Mouse (Mus musculus) erythroid progenitor cell, adult 5-6 weeks (primary cell): ENCODE data around the gene Ndufaf2. TPM values are rescaled to one million over a fixed set of nuclear protein-coding genes. Genes with fewer than 3 reads are reported as not detected.

Source experiments
- ATAC-seq: replicated peaks from 2 replicates; pipeline ENCODE4 v1.8.0; 2016; ENCODE audit warnings: moderate number of reproducible peaks, mild to moderate bottlenecking, moderate TSS enrichment, inconsistent platforms; ENCODE audit not compliant: poor library complexity, low FRiP score, severe bottlenecking
- total RNA-seq, 2 experiments: library from RNA; stranded (forward) in 1 of 2; stranded (reverse) in 1 of 2; fragments of 150-400 nt in 1 of 2; fragments of 186-747, 209-891 nt in 1 of 2; gene quantifications; 2 replicates each; pipeline versions ENCODE4 v1.2.3 to v1.2.4; 2015 to 2017; ENCODE audit warnings: low replicate concordance in 2 of 2

Gene Ndufaf2
- total RNA-seq, 2 experiments from 2014 or later, result 8.9 to 12.6 TPM

DNA sequence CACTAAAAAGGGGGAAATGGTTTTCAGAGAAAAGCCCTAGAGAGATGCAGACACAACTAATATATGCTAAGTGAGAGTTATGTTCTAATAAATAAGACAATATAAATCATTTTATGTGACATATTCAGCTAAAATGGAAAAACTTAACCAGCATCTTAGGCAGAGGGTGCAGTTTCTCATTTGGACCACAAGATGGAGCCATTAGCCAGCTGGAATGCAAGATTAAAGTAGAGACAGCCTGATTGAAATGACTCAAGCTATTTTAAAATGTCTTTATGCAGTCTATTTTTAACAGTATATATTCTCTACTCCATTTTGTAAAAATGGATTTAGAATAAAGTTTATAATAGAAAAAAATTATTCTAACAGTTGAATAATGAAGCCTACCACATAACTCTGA is 6.6 kb downstream of the Ndufaf2 start:
- 0 out of 2 replicates have a peak, but pooled peaks have one; percentile 61 for ATAC-seq

DNA sequence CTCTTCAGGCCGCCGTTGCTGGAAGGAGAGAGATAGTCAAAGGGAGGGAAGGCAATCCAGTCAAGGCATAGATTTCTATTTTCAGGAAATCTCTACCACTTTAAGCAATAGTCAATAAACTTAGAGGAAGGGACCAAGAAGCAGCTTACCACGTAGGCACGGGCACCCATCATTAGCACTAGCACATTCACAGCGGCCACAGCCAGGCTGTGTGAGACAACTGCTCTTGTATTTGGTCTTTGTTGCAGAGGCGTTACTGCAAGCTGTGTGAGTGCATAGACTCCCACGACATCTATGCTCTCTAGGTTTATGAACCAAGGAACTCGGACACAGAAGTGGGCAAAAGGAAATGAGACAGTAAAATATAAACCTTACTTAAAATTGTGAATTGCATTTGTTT is 14.3 kb downstream of the Ndufaf2 start:
- no peak for ATAC-seq

DNA sequence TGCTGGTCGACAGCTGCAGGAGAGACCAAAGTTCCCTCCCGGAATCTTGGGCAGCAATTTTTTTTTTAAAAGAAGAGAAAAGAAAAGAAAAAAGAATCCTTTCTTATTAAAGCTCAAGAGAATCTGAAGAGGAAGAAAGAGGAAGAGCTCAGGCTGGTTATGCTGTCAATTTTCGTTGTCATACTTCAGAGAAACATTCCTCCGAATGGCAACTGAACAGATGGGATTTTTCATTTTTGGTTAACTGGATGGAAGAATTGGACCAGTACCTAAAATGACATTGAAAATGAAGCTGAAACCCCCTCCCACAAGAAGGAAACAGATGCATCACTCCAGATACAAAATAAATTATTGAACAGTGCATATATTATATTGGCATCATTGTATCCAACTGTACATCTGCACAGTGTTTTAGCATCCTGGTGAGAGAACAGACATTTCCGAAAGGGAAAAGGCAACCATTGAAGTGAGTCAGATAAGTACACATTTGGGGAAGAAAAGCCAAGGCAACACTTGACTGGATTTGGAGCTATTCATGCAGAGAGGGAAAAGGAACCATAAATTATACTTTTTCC is 19.9 kb downstream of the Ndufaf2 start:
- no peak for ATAC-seq

DNA sequence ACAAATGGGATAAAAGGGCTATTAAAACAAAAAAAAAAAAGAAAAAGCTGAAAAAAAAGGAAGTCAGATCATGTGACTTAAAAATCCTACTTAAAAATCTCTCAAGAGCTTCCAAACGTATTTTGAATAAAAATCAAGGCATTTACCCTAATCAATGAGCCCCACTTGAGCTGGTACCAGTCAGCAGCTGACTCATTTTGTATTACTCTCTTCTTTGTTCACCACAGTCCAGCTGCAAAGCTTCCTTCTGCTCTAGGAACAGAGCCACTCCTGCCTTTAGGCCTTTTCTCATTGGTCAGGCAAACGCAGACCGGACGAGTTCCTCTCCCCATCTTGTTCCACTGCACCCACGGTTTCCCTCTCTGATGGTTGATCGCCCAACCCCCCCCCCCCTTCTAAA is 22.8 kb downstream of the Ndufaf2 start:
- no peak for ATAC-seq

DNA sequence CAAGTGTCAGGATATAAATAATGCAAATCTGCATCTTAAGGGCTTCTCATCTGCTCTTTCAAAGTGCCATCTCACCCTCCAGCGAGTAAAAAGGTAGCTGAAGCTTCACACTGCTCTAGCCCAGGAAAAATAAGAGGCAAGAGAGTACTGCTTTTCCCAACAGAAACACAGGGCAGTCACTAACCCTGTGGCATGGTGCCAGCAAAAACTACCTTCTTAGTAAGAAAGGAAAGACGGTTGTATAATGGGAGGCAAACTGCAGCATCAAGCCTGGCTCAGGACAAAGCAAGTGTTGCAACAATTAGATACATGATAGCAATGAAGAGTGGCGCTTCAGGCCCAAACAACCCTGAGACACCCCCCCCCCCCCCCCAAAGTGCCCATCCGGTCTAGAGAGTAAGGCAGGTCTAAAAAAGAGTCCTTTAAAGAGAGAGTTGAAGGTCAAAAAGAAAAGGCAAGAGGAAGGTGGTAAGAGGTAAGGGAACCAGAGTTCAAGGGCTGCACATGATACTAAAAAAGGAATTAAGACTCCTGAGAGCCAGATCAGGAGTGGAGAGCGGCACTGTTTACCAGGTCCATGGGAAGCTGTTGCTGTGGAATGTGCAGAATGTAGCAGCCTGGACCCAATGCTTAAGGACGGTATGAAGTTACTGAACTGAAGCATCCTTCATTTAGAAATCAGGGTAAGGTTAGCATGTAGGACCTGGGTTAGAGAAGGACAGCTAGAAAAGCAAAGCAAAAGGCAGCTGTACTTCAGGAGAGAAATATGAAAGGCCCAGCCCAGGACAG is 26.2 kb downstream of the Ndufaf2 start:
- no peak for ATAC-seq

DNA sequence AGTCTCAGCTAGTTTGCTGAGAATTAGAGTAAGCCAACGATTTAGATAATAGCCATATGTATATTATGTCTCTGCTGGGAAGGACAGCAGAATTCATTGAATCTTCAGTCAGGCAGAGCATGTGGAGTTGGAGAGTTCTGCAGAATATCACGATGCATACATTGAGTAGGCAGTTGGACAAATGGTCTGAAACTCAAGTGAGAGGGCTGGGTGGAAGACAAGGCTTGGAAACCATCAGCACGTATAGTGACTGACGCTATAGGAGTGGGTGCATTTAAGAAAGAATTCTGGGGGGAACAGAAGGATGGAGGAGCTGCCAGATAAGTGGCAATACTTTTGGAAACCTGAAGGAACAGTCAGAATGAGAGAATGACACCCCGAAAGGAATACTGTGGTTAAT is 27.7 kb downstream of the Ndufaf2 start:
- ATAC-seq, result no peak

DNA sequence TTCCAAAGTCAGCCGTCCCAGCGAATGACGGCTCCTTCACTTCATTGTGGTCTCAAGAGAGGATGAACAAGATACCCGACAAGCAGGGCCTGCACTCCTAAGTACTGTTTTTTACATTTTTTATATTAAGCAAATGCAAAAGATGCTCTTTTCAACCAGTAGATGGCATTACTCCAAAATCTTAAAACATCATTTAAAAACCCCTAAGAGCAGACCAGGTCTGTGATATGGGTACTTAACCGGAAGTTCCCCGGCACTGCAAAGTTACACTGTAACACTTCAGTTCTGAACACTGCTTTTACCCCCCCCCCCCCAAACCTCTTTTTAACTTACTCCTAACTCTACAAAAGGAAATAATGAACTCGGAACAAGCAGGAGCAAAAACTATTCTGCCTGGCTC is 29.4 kb downstream of the Ndufaf2 start:
- no peak for ATAC-seq

DNA sequence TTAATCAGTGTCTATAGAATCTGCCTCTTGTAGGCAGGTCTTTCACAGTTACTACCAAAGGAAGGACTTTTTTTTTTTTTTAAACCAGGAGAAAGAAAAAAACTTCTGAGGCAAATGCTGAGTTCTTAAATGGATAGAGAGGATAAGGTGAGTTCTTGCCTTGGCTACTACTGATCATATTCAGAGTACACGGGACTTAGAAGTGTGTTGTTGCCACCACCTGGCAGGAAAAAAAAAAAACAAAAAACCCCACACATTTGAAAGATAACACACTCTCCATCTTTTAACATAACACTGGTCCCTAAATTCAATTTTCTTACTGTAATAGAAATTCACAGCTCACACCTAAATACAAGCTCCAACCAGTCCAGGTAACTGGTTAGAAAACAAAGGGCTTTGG is 30.5 kb downstream of the Ndufaf2 start:
- ATAC-seq, result no peak

DNA sequence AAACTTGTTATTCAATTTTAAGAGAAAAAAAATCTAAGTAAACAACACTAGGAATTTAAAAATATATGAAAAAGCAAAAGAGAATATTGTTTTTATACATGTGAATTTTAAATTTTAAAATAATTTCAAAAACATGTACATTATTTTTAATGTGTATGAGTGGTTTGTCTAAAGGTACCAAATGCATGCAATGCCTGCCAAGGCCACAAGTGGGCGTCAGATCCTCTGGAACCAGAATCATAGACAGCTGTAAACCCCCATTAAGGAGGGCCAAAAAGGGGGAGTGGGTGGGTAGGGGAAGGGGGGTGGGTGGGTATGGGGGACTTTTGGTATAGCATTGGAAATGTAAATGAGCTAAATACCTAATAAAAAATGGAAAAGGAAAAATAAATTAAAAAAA is 31.3 kb downstream of the Ndufaf2 start:
- no peak for ATAC-seq

DNA sequence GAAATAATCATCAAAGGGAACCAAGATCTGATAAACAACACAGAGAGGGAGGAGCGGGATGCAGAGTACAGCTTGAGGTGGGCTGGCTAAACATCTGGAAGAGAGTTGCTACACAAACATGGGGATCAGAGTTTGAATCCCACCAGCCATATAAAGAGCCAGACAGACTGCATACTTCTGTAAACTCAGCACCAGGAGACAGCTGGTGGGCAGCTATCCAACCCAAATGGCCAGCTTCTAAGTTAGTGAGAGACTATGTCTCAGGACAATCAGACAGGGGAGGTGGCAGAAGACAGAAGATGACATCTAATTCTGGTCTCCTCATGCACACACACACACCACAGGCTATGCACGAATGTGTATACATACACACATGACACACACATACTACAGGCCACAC is 32.2 kb downstream of the Ndufaf2 start:
- no peak for ATAC-seq

DNA sequence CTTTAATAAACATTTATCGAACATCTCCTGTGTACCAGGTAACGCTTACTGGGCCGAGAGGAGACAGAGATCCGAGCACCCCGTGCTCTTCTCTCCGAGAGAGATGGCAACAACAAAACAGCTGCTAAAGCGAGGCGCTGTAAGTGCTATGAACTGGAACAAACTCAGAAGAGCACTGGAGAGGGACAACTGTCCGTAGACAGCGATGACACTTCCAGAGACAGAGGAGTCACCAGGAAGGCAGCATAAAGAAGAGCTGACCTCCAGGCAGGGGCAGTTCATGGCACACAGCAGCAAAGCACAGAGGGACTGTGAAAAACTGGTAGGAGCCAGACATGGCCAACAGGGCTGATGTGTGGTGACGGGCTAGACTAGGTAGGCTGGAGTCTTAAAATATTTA is 34.3 kb downstream of the Ndufaf2 start:
- ATAC-seq, result no peak

DNA sequence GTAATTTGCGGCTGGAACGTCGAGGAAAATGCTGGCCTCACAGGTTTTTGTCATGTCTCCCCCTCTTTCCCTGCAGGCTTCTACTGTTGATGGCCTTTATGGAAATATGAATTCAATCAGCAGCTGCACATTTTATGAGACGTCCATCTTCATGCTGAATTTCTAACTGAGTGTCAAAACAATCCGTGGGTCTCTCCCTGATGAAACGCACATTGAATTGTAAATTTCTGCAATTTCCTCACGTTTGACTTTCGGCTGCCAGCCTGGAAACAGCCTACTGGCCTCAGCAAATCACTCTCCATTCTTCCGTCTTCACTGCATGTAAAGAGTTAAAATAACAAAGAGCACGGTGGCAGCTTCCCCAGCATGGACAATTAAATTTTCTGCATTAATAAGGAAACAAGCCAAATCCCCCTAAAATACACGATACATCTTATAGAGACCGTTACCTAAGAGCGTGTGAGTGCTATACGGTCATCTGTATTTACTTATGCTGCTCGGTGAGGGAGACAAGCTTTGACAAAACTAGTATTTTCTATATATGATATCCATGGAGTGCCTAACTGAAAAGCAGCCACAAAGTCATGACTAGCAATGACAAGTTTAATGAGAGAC is 35.2 kb downstream of the Ndufaf2 start:
- no peak for ATAC-seq

DNA sequence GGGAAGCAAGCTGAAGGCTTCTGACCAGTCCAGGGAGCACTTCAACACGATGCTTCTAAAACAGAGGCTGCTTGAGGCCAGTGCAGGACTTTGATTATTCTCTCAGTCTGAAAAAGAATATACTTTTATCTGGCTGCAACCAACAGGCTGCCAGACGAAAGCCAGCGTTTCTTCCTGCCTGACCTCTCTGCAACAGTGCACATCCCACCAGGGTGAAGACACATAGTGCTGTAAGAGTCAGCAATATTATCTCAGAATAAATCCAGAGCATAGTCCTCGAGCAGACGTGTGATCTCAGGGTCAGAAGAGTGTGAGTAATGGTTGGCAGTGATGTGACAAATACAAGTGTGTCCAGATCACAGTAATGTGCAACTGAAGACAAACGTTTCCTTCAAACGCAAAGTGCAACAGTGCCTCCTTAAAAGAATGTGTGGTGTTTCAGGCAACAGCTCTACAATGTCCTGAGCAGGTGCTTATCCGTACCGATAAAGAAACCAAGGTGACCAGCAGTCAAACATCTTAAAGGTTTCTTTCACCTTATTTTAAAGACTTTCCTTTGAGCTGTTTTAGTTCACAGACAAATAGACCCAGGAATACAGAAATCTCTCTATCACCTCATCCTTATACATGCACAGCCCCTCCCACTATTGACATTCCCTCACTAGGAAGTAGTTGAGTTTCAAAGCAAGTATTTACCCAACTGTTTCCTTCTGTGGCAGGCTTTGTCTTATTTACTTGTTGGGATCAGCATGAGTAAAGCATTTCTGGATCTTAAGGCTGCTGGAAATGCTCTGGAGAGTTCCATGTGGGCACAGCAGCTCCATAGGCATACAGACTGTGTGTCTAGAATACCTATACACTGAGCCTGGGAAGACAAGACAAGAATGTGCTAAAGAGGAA is 38.8 kb downstream of the Ndufaf2 start:
- no peak for ATAC-seq

DNA sequence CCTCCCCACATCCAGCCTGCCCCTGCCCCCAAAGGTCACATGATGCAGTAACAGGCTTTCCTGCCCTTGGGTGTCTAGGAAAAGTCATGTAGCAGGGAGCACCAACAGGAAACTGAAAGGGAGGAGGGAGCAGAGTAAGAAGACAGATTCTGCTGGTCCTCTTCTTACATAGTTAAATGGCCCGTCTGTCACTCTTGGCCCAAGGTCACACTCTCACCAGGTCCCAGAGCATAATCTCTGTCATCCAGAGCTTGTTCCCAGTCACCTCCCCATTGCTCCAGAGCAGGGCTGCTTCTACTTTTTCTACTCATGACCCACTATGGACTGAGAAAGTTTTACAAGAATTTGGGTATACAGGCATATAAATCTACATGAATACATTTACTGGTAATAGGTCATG is 40.2 kb downstream of the Ndufaf2 start:
- ATAC-seq, result no peak

DNA sequence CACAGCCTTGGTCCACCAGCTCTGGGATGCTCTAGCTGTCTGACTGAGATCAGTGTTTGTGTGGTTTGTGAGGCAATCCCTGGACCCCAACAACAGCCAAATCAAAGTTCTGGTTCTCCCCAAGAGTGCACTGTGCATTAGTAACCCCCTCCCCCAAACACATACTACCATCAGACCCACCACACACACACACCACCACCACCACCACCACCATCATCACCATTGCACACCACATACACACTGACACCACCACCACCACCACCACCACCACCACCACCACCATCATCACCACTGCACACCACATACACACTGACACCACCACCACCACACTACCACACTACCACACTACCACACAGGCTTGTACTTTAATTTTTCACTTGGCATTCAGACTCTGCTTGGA is 40.8 kb downstream of the Ndufaf2 start:
- ATAC-seq, result no peak

DNA sequence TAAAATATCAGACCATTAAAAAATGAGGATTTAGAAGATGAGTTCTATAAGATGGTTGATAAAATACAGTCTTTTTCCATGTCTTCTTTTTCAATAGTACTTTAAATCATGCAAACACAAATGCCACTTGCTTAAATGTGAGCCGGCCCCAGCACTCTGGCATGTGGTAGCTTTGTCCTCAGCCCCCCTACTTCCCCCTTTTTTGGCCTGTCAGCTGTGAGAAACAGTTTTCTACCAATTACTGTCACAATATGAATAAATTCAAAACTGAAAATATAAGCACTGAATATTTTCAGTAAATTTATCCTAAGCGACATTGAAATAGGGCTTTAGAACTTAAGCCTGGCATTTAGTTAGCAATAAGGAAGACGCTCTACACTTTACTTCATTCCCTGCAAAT is 44.2 kb downstream of the Ndufaf2 start:
- no peak for ATAC-seq

DNA sequence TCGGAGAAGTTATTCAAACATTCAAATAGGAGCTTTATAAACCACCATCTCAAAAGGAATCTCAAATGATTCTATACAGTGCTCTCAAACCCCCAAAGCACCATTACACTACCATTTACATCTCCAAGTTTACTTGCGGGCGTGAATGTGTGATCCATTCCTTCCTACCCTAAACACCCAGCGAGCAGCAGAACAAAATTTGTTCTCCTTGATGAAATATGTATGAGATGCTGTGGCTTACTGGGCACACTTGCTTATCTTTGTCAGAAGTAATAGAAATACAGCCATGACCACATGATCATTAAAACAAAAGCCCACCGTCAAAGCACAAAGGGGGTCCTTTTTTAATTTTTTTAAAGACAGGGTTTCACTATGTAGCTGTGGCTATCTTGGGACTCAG is 44.9 kb downstream of the Ndufaf2 start:
- ATAC-seq, result no peak

DNA sequence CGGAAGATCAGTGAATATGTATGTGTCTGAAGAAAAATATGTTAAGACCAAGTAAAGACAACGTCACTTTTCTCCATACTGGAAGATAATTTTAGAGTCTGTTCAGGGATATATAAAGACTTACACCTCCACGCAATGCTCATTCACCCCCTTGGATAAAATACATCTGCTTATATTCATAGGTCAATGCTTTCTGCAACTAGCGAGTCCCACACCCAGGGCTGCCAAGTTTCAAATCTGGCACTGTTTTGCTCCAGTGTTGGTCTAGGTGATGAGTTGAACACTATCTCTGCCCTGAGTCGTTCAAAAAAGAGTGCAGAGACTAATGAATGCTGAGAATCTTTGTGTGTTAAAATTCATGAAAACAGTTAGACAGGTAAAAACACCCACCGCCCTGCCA is 47.5 kb downstream of the Ndufaf2 start:
- no peak for ATAC-seq

DNA sequence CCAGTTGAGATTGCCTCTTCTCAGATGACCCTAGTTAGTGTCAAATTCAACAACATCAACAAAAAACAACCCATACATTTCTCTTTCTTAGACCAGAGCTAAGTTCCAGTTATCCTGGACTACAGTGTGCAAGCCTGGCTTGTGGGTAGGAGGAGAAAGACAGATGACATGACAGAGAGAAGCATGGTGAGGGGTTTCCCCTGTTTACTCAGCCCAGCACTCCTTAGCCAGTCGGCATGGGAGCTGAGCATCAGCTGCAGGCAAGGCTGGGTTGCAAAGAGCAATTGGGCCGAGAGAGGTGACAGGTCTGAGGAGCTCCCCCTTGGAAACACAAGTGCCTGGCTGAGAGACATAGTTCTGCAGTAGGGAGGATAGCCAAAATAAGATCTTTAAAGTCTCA is 57.7 kb downstream of the Ndufaf2 start:
- ATAC-seq, result no peak

DNA sequence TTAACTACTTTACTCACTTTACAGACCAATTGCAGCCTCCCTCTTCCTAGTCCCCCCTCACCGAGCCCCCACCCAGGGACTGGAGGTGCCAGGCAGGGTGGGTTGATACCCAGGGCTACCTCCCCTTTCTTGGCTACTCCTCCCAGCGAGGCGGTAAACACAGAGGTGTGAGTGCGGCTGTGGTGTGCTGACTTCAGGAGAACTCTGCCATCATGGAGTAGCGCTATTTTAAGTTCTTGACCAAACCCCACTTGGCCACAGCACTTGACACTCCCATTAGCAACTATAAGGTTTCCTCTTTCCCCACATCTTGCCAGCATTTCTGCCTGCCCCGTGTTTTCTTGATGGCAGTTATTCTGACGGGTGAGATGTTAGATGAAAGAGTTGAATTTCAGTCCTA is 62.0 kb downstream of the Ndufaf2 start:
- no peak for ATAC-seq
